Mouse (Mus musculus) forebrain, postnatal 0 days (tissue): Measurements from ENCODE around the gene Churc1. TPM values are rescaled to one million over a fixed set of nuclear protein-coding genes. Genes with fewer than 3 reads are reported as not detected.

ENCODE experiments used
- ATAC-seq: fragments of 200-750 bp; cut with Nextera tagmentation; 2 replicates; pipeline ENCODE4 v1.8.0; 2017; ENCODE audit warnings: mild to moderate bottlenecking, moderate library complexity
- DNase-seq: peaks from one replicate; pipeline ENCODE4 v3.0.0-alpha.2; 2015
- H3K27ac ChIP-seq: fragments of 300-500 bp; sonication (generic); 2 replicates; pipeline ENCODE4 v1.5.1; 2014; ENCODE audit warnings: low read depth, mild to moderate bottlenecking, antibody characterized with exemption, low read length, moderate library complexity, mixed read lengths
- H3K27me3 ChIP-seq: fragments of 300-500 bp; sonication (generic); 2 replicates; pipeline ENCODE4 v1.6.1; 2014; ENCODE audit warnings: mild to moderate bottlenecking, low read length, mixed read lengths; ENCODE audit not compliant: insufficient read depth
- H3K36me3 ChIP-seq: fragments of 300-500 bp; sonication (generic); 2 replicates; pipeline ENCODE4 v1.6.1; 2014; ENCODE audit warnings: mild to moderate bottlenecking, moderate library complexity; ENCODE audit not compliant: insufficient read depth
- H3K4me1 ChIP-seq: fragments of 300-500 bp; sonication (generic); 2 replicates; pipeline ENCODE4 v1.6.1; 2014; ENCODE audit warnings: antibody characterized with exemption; ENCODE audit not compliant: insufficient read depth
- H3K4me2 ChIP-seq: fragments of 300-500 bp; sonication (generic); 2 replicates; pipeline ENCODE4 v1.6.1; 2014; ENCODE audit warnings: low read depth, mild to moderate bottlenecking, moderate library complexity
- H3K4me3 ChIP-seq: fragments of 300-500 bp; sonication (generic); 2 replicates; pipeline ENCODE4 v1.5.1; 2014; ENCODE audit warnings: low read depth, low read length, mixed read lengths
- H3K9ac ChIP-seq: fragments of 300-500 bp; sonication (generic); 2 replicates; pipeline ENCODE4 v1.6.1; 2014; ENCODE audit warnings: mild to moderate bottlenecking
- H3K9me3 ChIP-seq: fragments of 300-500 bp; sonication (generic); 2 replicates; pipeline ENCODE4 v1.6.1; 2016; ENCODE audit warnings: low read length
- CTCF ChIP-seq: sonication (generic); IDR thresholded peaks from 2 replicates; pipeline ENCODE4 v1.5.1; 2016; ENCODE audit warnings: antibody characterized with exemption, control low read depth, low read depth
- WGBS: fragments of 180-500 bp; shearing (Covaris S2); extraction: QIAGEN DNeasy Blood & Tissue Kit; methylation state at CpG from one replicate; pipeline ENCODE4 v1.1.7; 2014; 5-methylcytosine and 5-hydroxymethylcytosine counted together
- polyA plus RNA-seq: library from polyadenylated mRNA; unstranded; fragments of >200 nt; fragmentation: Nextera tagmentation; extraction: Ambion mirVana; gene quantifications from 2 replicates; pipeline ENCODE4 v1.2.1, GENCODE M21; 2015
- total RNA-seq: library from RNA; depleted of rRNA; stranded (reverse); fragments of >200 nt; gene quantifications from 2 replicates; pipeline ENCODE4 v1.2.3, GENCODE M21; 2014

Churc1 gene
- total and polyA plus RNA-seq, 2 experiments from 2014 or later = 75.7 to 146 TPM

- Histone ChIP-seq H3K4me1 (no peaks in the 10 kb centered on the region), H3K36me3 (peaks cover 4% of the 10 kb centered on the region; the same call in 1 of the 2 replicates), H3K9me3 (no peaks in the 10 kb centered on the region), H3K4me2 (no peak within 1 kb of the TSS), H3K27ac (no peak within 1 kb of the TSS), H3K4me3 (no peak within 1 kb of the TSS), H3K9ac (no peak within 1 kb of the TSS), H3K27me3 (no peaks in the 10 kb centered on the region)
- WGBS = 77% methylated on average over 5 of the region's 5 CpGs
- TF ChIP-seq CTCF = no peak
- ATAC-seq (no peak), DNase-seq (no peak)
Observed at GRCm38 (mm10) chr12:76795350-76795749, 30.0 kb downstream of the Churc1 start, which contains the start of gene Gpx2. Gpx2 (minus strand) TSS chr12:76795554.

- Histone ChIP-seq H3K27me3 (no peaks in the 10 kb centered on the region), H3K4me3 (no peak overlapping the region), H3K9me3 (no peaks in the 10 kb centered on the region), H3K9ac (no peak overlapping the region), H3K4me2 (no peak overlapping the region), H3K4me1 (no peaks in the 10 kb centered on the region), H3K27ac (no peak overlapping the region), H3K36me3 (peaks cover 4% of the 10 kb centered on the region; the same call in 1 of the 2 replicates)
- WGBS = 89% methylated on average over 7 of the region's 7 CpGs
- DNase-seq (no peak), ATAC-seq (no peak)
- TF ChIP-seq CTCF = no peak
Observed at GRCm38 (mm10) chr12:76796938-76797539, 31.7 kb downstream of the Churc1 start.

- no peak overlapping the region for H3K4me2 ChIP-seq
- DNase-seq = no peak
- no peak for ATAC-seq
- H3K27ac ChIP-seq = no peak overlapping the region
- 46% methylated on average over 5 of the region's 5 CpGs for WGBS
- H3K4me3 ChIP-seq = no peak overlapping the region
- peaks cover 4% of the 10 kb centered on the region; the same call in 1 of the 2 replicates for H3K36me3 ChIP-seq
- no peaks in the 10 kb centered on the region for H3K9me3 ChIP-seq
- TF ChIP-seq CTCF = no peak
- H3K9ac ChIP-seq = no peak overlapping the region
- H3K27me3 ChIP-seq = no peaks in the 10 kb centered on the region
- no peaks in the 10 kb centered on the region for H3K4me1 ChIP-seq
Observed at GRCm38 (mm10) chr12:76798008-76798720, 32.8 kb downstream of the Churc1 start.

- Histone ChIP-seq H3K4me1 (no peaks in the 10 kb centered on the region), H3K27me3 (no peaks in the 10 kb centered on the region), H3K9me3 (no peaks in the 10 kb centered on the region), H3K9ac (no peak overlapping the region), H3K27ac (no peak overlapping the region), H3K36me3 (peaks cover 4% of the 10 kb centered on the region; the same call in 1 of the 2 replicates), H3K4me2 (no peak overlapping the region), H3K4me3 (no peak overlapping the region)
- WGBS = 90% methylated on average over 10 of the region's 10 CpGs
- TF ChIP-seq CTCF = no peak
- ATAC-seq = no peak
- no peak for DNase-seq
Observed at GRCm38 (mm10) chr12:76803028-76803427, 37.7 kb downstream of the Churc1 start.

GRCm38 (mm10) chr12:76803700-76804252 lies 38.4 kb downstream of the Churc1 start:
- Histone ChIP-seq H3K9me3 (no peaks in the 10 kb centered on the region), H3K4me3 (no peak overlapping the region), H3K27me3 (no peaks in the 10 kb centered on the region), H3K27ac (no peak overlapping the region), H3K36me3 (peaks cover 4% of the 10 kb centered on the region; the same call in 1 of the 2 replicates), H3K4me2 (no peak overlapping the region), H3K4me1 (no peaks in the 10 kb centered on the region), H3K9ac (no peak overlapping the region)
- DNase-seq = no peak
- peak; percentile 72 for TF ChIP-seq CTCF
- 60% methylated on average over 7 of the region's 7 CpGs for WGBS
- 0 out of 2 replicates have a peak, but pooled peaks have one; percentile 48 for ATAC-seq

- DNase-seq = no peak
- Histone ChIP-seq H3K27ac (no peak overlapping the region), H3K27me3 (no peaks in the 10 kb centered on the region), H3K36me3 (peaks cover under 1% of the 10 kb centered on the region; the same call in 1 of the 2 replicates), H3K4me3 (no peak overlapping the region), H3K9me3 (no peaks in the 10 kb centered on the region), H3K4me2 (no peak overlapping the region), H3K4me1 (no peaks in the 10 kb centered on the region), H3K9ac (no peak overlapping the region)
- no peak for ATAC-seq
- WGBS = 89% methylated on average over 10 of the region's 10 CpGs
- no peak for TF ChIP-seq CTCF
Observed at GRCm38 (mm10) chr12:76805056-76805811, 39.9 kb downstream of the Churc1 start.
